Mouse (Mus musculus): ENCODE data around the gene Klhl22. TPM values are rescaled to one million over a fixed set of nuclear protein-coding genes. Genes with fewer than 3 reads are reported as not detected.

Gene Klhl22
- polyA plus RNA-seq, 3 experiments from 2014 or later, result 11.8 to 28.7 (median 13.4) TPM

DNA sequence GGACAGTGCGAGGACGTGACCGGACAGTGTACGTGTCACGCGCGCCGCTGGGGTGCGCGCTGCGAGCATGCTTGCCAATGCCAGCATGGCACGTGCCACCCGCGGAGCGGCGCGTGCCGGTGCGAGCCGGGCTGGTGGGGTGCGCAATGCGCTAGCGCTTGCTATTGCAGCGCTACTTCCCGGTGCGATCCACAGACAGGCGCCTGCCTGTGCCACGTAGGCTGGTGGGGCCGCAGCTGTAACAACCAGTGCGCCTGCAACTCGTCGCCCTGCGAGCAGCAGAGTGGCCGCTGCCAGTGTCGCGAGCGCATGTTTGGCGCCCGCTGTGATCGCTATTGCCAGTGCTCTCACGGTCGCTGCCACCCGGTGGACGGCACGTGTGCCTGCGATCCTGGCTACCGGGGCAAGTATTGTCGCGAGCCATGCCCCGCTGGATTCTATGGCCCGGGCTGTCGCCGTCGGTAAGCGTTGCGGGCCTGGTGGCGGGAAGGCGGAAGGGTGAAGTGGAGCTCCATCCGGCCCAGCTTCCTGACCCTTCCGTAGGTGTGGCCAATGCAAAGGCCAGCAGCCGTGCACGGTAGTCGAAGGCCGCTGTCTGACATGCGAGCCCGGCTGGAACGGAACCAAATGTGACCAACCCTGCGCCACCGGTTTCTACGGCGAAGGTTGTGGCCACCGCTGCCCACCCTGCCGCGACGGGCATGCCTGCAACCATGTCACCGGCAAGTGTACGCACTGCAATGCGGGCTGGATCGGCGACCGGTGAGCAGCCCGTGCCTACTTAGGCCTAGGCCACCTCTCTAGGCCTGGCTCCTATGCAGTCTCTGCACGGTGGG, 43.6 kb downstream of the Klhl22 start:
- no peak for ATAC-seq

DNA sequence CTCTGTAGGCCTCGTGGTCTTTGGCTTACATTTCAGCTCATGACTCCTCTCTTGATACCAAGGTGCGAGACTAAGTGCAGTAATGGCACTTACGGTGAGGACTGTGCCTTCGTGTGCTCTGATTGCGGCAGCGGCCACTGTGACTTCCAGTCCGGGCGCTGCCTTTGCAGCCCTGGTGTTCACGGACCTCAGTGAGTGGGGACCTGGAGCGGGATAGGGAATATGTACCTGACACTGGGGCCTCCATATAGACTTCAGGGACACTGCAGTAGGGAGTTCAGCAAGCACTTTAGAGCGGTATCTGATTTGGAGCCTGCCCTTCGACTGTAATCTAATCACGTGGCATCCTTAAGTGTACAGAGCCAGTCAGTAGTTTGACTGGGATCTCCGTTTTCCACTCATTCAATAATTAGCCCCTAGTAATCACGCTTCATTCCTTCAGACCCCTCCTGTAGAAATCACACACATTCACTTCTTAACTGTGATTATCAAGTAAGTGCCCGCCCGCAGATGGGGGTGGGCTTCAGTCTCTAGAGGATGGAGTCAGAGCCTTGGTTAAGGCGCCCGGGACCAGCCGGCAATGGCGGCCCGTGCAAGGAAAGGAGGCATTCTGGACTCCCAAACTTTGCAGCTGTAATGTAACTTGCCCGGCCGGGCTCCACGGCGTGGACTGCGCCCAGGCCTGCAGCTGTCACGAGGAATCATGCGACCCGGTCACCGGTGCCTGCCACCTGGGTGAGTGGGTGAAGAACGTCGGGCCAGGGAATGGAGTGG, 44.4 kb downstream of the Klhl22 start:
- ATAC-seq, result no peak

DNA sequence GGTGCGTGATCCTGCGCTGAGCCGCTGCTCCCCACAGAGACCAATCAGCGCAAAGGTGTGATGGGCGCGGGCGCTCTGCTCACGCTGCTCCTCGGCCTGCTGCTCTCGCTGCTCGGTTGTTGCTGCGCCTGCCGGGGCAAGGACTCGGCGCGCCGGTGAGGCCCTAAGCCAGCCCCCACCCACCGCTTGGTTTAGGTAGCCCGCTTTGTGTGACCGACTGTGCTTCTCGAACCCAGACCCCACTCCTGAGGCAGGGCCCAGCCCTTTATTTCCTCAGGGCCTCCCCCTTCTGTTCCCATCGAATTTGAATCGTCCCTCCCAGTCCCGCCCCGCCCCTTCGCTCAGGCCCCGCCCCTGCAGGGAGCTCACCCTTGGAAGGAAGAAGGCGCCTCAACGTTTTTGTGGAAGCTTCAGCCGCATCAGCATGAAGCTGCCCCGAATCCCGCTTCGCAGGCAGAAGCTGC, 45.1 kb downstream of the Klhl22 start:
- ATAC-seq, result no peak

DNA sequence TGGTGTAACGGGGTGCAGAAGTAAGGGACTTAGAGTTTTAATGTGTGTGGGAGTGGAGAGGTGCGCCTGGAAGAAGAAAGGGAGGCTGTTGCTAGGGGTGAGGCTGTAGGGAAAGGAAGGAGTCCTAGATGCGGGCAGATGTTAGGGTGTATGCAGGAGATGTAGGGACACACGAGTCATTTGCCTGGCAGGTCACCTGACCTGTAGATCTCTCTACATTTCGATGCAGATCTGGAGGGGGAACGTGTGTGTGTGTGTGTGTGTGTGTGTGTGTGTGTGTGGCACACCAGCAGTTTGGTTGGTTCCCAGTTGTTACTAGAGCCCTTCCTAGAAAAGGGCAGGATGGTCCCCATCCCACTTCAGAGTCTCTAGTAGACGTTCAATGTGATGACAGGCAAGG, 45.6 kb downstream of the Klhl22 start:
- no peak for ATAC-seq

DNA sequence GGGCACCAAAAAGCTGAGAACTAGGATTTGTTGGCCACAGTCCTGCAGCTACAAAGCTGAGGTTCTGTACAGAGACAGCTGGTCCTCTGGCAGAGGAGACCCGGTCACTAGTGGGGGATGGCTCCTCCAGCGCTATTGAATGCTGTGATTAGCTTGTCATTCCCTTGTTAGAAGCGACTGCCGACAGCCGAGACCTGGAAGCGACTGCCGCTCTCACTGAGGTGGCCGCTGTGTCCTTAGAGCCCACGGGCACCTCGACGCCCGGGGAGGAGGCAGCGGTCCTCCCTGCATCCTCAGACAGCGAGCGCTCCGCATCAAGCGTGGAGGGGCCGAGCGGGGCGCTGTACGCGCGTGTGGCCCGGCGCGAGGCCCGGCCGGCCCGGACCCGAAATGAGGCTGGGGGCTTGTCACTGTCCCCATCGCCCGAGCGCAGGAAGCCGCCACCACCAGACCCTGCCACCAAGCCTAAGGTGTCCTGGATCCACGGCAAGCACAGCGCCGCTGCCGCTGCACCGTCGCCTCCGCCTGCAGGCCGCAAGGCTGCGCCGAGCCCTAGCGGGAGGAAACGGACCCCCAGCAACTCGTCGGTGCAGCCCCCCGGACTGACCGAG, 47.3 kb downstream of the Klhl22 start:
- ATAC-seq, result peak; percentile 4

DNA sequence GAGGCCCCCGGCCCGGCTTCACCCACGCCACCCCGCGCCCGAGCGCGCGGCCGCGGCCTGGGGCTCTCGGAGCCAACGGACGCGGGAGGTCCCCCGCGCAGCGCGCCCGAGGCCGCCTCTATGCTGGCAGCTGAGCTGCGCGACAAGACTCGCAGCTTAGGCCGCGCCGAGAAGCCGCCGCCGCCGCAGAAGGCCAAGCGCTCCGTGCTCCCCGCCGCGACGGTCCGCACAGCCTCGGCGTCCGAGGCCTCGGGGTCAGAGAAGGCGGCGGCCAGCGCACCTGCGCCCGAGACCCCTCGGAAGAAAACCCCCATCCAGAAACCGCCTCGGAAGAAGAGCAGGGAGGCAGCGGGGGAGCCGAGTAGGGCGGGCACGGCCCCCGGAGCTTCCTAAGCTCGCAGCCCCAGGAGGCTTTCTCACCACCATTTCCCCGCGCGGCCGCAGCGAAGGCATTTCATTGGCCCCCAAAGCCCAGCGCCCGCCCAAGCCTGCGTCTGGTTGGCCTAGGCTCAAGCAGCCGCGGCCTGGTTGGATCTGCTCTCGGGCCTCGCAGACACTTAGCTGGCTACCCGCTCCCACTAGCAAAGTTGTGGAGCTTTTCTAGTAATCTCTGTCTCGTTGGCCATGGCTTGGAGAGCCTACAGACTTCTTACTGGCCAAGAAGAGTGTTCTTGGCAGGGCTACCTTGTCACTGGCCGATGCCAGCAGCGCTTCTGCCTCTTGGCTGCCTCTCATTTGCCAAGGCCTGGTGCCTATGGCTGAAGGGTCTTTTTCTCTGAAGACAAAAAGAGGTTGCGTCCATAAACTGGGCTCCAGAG, 48.0 kb downstream of the Klhl22 start:
- ATAC-seq, result peak; percentile 91

DNA sequence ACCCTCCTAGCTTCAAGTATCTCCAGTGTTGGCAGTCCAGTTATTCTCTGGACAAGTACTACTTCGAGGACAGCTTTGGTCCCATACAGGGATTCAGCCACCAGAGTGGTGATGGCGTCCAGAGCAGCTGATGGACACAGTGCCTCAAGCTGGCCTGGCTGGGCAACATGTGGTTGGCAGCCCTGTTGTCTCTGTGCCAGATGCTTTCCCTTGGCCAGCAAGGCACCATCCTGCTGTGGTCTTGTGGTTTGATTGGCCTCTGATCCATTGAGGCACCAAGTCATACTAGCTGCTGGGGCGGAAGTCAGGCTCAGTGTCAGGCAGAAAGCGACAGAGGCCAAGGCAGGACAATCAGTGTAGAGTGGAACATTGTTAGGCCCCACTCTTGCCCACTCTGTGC, 49.7 kb downstream of the Klhl22 start:
- ATAC-seq, result no peak

DNA sequence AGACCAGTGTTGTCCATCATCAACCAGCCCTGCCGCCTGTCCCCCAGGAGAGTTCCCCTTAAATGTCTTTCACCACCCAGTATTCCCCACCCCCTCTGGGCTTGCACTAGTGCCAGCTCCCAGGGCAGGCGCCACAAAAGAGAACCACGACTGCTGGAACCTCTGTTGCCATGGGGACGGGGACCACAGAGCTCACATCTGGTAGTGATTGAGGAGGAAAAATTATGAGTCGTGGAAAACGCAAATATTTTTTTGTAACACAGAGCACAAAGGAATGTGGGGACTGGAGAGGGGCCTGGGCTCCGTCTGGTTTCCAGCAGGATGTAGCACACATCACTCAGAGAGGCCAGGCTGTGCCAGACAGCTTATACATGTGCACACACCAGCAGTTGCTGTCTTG, 50.3 kb downstream of the Klhl22 start:
- no peak for ATAC-seq

DNA sequence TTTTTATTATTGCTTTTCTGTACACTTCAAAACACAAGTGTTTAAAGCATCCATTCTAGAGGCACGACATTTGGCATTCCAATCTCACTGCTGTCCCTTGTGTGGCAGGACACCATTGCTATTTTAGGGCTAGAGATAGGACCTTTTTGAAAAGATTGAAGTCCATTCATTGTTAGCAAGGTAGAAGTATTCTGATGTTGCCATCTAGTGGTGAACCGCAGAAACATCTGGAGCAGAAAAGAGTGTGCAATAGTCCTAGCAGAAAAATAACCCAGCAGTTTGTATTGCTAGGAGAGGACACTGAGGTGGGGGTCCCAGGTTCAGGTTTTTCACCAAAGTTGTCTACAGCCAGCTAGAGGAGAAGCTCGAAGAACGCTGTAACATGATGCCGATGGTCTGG, 52.7 kb downstream of the Klhl22 start:
- peak; percentile 33 for ATAC-seq

DNA sequence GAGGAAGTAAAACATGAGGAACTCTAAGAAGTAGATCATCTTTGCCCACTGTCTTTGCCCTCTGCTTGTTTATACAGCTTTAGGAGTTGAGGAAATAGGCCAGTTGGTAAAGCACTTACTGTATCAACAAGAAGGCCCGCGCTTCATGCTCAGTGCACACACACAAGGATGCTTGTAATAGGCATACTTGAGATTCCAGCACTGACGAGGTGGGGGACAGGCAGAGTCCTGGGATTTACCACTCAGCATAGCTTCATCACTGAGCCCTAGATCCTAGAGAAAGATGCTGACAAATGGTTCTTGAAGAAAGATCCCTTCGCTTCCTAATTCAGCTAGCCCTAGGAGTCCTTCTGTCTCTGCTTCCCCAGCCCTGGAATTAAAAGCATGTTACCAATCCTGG, 53.8 kb downstream of the Klhl22 start:
- no peak for ATAC-seq

DNA sequence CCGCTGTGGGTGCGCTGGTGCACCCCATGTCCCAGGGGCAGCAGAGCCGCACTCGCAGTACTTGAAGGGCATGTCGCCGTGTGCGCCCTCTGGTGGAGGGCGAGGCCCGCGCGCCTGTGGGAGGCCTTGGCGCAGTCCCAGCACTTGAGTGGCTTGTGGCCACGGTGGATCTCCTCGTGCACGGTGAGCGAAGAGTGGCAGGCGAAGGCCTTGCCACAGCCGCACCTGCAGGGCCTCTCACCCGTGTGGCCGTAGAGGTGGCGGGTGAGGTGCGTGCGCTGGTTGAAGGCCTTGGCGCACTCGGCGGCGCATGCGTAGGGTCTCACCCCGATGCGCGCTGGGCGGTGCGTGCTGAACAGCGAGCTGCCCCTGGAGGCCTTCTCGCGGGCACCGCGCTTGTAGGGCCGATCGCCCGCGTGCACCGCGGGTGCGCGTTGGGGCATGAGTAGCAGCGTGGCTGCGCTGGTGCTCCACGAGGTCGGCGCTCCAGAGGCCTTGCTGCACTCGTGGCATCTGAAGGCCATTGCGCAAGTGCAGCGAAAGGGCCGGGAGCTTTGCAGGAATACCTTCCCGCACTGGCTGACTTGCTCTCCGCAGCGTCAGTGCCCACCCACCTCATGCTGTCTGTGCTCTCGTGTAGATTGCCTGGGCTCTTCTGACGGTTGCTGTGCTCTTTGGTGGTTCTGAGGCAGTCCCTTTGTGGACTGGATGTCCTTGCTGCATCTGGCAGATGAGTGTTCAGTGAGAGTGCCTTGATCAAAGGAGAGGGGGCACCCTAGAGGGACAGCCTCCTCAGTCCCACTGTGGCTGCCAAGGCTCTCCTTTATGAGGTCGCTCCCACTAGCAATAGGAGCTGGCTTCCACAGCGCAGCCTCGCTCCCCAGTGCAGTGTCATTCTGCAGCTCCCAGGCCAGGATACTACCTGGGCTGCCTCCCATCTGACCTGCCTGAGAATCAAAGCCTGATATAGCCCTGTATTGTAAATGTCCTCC, 56.3 kb downstream of the Klhl22 start:
- peak; percentile 84 for ATAC-seq

DNA sequence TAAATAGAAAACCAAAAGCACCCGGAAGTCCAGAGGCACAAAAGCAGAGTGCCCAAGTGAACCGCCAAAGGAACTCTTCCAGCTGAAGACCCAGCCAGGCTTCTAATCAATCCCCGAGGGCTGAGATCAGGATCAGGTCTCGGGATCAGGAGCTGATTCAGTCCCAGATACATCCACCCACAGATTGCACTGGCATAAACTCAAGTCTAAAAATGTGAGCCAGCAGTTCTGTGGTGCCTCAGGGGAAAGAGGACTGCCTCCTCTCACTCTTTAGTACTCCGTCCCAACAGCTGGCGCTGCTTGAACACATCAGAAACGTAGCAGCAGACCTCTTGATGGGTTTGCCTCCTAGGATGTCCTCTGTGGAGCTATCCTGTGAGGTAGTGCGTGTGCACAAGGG, 57.1 kb downstream of the Klhl22 start:
- no peak for ATAC-seq

DNA sequence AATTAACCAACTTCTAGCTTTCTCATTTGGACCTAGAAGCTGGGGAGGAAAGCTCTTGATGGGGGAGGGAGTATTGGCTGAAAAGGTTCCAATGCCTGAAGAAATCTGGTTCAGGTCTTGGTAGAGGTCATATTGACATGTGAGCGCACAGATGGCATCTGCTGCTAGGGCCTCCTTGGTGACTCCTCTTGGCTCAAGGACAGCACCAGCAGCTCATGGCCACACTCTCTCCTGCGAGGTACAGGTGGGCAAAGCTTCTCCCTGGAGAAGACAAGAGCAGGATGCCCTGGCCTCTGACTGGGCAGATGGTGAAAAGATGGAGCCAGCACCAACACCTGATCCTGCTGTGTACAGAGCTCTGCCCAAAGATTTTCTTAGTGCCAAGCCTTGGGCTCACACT, 67.1 kb downstream of the Klhl22 start:
- no peak for ATAC-seq

DNA sequence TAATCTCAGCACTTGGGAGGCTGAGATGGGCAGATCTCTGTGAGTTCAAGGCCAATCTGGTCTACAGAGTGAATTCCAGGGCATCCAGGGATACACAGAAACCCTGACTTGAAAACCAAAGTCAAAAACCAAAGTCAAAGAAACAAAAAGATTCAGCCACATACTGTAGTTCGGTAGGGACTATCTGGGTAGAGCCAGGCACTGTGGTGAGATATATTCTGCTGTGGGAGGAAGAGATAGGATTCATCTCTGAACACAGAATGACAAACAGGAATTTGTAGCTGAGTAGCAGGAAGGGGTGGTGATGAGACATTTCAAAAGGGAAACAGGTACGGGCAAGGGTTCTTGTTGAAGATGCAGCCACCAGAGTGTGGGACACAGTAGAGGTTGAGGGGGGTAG, 68.8 kb downstream of the Klhl22 start:
- no peak for ATAC-seq

DNA sequence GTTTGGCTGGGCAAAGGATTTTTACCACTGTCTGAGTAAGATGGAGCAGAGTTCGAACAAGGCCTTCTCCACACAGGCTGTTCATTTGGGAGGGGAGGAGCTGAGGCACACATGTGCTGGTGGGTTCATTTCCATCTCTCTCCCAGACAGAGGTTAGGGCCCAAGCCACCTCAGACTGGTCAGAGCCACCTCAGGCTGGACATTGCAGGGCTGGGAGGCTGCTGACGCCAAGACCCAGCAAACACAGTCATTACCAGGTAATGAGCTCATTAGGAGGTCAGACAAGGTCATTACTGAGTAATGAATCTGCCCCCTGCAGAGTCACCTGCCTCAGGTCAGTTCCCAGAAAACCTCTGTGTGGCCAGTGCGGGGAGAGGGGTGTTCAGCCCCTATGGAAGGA, 69.4 kb downstream of the Klhl22 start:
- ATAC-seq, result no peak

DNA sequence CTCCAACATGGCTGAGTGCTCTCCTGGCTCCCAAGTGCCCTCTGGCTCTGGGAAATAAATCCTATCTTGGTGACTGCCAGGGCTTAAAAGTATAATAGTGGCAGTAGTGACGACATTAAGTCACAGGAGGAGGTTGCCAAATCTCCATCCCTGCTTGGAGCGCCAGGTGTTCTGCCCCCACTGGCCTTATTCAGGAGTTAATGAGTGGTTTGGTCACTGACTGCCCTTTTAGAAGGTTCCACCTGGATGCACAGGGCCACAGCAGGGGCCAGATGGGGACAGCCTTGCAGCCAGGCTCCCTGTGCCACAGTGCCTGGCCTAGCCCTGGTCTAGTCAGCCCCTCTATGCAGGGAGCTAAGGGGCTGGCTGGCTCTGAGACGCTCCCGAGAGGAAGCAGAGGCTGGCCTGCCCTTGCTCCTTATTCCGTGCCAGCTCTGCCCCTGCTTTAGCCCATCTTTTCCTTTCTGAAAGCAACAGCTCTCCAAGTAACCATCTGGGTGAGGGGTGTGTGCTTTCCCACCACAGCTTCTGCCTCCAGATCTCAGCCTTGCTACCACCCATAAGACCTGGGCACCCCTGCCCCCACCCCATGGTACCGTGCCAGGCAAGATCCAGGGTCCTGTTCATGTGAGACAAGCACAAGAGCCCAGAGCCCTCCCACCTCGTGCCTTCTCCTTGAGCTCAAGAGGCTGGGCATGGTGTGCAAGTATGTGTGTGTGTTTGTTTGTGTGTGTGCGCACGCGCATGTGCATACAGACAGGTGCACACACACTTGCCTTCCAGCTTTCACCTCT, 71.2 kb downstream of the Klhl22 start:
- ATAC-seq, result no peak

DNA sequence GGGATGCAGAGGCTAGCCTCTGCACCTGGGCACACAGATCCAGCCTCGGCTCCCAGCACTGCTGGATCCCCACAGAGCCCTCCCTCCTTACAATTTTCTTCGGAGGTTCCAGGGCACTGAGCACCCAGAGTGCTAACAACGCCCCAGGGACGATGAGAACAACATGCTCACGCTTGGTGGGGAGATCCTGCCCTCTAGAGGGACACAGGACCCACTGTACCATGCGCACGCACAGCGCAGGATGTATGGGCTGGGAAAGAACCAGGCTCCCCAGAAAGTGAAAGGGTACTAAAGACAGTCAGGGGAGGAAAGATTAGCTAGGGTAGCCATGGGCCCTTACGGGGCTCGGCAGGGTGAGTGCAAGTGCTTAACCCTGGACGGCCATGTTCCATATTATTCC, 72.4 kb downstream of the Klhl22 start:
- no peak for ATAC-seq

DNA sequence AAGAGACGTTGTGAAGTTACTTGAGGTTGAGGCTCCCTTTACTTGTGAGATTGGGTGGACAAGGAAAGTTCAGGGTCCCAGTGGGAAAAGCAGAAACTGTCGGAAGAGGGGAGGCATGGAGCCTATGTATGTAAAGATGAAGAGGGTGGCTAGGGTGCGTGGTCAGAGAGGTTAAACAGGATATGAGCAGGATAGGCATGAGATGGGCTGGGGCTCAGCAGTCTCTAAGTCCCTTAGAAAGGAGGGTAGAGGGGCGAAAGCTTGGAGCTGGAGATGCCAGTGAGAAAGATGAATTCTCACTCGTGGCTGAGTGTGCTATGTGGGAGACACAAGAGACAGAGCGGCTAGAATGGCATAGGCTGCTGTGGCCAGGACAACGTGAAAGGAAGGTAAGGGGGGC, 73.4 kb downstream of the Klhl22 start, which contains the start of gene B830017H08Rik:
Gene B830017H08Rik (plus strand): TSS at position 301 of the 400 bp plus-strand sequence.
- ATAC-seq, result no peak

DNA sequence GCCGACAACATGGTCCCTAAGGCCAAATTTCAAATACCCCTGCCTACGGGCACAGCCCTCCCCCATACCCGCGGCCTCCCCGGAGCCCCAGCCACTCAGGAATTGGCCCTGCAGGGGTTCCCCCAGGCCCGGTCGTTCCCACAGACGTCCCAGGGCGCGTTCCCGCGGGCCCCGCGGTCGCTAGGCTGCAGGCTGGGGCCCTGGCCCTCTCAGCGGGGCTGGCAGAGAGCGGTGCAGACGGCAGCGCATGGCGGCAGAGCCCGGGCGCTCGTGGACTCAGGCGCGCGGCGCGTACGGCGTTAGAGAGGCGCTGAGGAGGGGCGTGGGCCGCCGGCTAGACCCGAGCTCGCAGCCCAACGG, 73.9 kb downstream of the Klhl22 start:
- ATAC-seq, result no peak

DNA sequence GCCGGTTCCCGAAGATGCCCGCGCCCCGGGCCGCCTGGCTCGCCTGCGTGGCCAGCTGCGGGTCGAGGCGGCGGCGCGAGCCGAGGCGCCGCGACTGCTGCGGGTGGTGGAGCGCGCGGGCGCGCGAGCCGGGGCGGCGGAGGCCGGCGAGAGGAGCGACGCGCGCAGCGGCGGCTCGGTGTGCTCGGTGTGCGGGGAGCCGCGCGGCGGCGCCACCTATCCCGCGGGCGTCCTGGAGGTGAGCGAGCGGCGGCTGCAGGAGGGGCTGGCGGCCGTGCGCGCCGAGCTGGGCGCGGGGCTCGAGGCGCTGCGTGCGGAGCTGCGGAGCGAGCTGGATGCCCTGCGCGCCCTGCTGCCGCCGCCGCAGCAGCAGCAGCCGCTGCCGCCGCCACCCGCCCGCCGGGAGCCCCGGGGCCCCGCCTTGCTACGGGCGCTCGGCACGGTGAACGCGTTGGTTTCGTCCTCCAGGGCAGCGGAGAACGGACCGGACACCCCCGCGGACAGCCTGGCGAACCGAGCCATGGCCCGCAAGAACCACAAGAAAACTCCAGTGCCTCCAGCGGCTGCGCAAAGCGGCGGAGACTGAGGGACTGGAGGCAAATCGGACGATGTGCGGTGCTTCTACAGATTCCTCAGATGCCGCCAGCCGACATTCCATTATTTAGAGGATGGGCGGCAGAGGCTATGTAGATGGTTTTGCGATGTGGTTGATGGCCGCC, 74.4 kb downstream of the Klhl22 start:
- ATAC-seq, result no peak
